ENCODE assay signal across 24 mouse cellular contexts in the genomic region with DNA sequence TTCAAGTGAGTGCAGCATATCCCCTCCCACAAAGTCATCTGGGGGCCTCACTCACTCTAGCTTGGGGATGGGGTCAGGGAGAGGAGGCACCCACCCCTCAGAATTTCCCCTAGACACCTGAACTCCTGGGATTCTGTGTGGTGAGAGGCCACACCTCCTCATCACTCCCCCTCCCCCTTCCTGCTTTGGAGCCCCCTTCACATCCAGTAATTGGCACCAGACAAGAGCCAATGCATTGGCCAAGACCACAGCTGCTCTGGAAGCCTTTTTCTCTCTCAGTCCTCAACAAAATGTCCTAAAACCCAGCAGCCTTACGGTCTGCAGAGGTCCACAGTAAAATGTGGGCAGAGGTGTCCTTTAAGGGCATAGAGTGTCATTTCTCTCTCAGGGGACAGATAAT. TPM values are rescaled to one million over a fixed set of nuclear protein-coding genes. Genes with fewer than 3 reads are reported as not detected.
DNase-seq lines count a peak whose midpoint lies in the region; ATAC-seq and TF ChIP-seq lines count a peak whose summit lies in the region.
"Had no signal": no experiment of that assay in that cellular context is flagged by ENCODE, and none has a peak within 500 bp of the region (broad histone marks: within the 10 kb centered on the region; RNA-seq: fewer than 3 reads in every experiment).

No protein-coding gene starts in this region.

- H3K4me2 ChIP-seq in forebrain, embryonic 14.5 days (ENCODE audit: low read length), result no peak overlapping the region
- no peak overlapping the region for H3K4me2 ChIP-seq in hindbrain, embryonic 13.5 days
- H3K4me2 ChIP-seq in hindbrain, embryonic 11.5 days (replicated peaks; ENCODE audit: low read depth, low read length), result no peak overlapping the region
- H3K4me2 ChIP-seq in neural tube, embryonic 13.5 days, result no peak overlapping the region
- no peak overlapping the region for H3K4me2 ChIP-seq in neural tube, embryonic 15.5 days
- H3K4me2 ChIP-seq: embryonic facial prominence, embryonic 13.5 days; heart, embryonic 11.5 days; limb, embryonic 12.5 days; liver, embryonic 12.5 days; midbrain, embryonic 13.5 days had no signal

- no peak for TF ChIP-seq CTCF in layer of hippocampus, adult 2 months (conservative IDR thresholded peaks at IDR 0.05)

- H3K4me3 ChIP-seq in forebrain, embryonic 14.5 days (ENCODE audit: low read depth, low read length), result no peak overlapping the region
- no peak overlapping the region for H3K4me3 ChIP-seq in forebrain, embryonic 10.5 days
- H3K4me3 ChIP-seq in hindbrain, embryonic 13.5 days, result no peak overlapping the region
- H3K4me3 ChIP-seq in hindbrain, embryonic 11.5 days (ENCODE audit: low read depth, low read length), result no peak overlapping the region
- no peak overlapping the region for H3K4me3 ChIP-seq in layer of hippocampus, adult 2 months
- H3K4me3 ChIP-seq in neural tube, embryonic 13.5 days, result no peak overlapping the region
- no peak overlapping the region for H3K4me3 ChIP-seq in neural tube, embryonic 15.5 days (replicated peaks)
- H3K4me3 ChIP-seq: embryonic facial prominence, embryonic 13.5 days; limb, embryonic 12.5 days; liver, embryonic 12.5 days; midbrain, embryonic 13.5 days had no signal

- DNase-seq in forebrain, embryonic 14.5 days (ENCODE audit: low spot score), result no peak
- DNase-seq in forebrain, embryonic 10.5 days (ENCODE audit: extremely low spot score, low spot score), result no peak
- DNase-seq in hindbrain, embryonic 11.5 days (ENCODE audit: low spot score), result no peak
- no peak for DNase-seq in layer of hippocampus, adult 2 months (ENCODE audit: low spot score in 2 of 2)
- no peak for DNase-seq in layer of hippocampus, postnatal 25 days (ENCODE audit: extremely low spot score in 1 of 2, low spot score in 1 of 2)
- DNase-seq: cerebellum, adult 11 months; cerebellum, adult 9-11 months; liver, postnatal 0 days; right cerebral cortex, adult 18-20 months; spleen, adult 18-20 months; thymus, adult 2 months; thymus, postnatal 4 days had no signal

- no peak overlapping the region for H3K9ac ChIP-seq in forebrain, embryonic 14.5 days (ENCODE audit: low read length)
- no peak overlapping the region for H3K9ac ChIP-seq in hindbrain, embryonic 13.5 days
- H3K9ac ChIP-seq in hindbrain, embryonic 11.5 days (ENCODE audit: low read depth, low read length), result no peak overlapping the region
- no peak overlapping the region for H3K9ac ChIP-seq in neural tube, embryonic 13.5 days
- H3K9ac ChIP-seq in neural tube, embryonic 15.5 days (replicated peaks), result no peak overlapping the region
- H3K9ac ChIP-seq: embryonic facial prominence, embryonic 13.5 days; limb, embryonic 12.5 days; liver, embryonic 12.5 days; liver, postnatal 0 days; midbrain, embryonic 13.5 days had no signal

- H3K4me1 ChIP-seq in forebrain, embryonic 14.5 days (ENCODE audit: control insufficient read depth, insufficient read depth, low read length), result no peaks in the 10 kb centered on the region; the same call in 1 of the 2 replicates
- H3K4me1 ChIP-seq in forebrain, embryonic 10.5 days, result peaks cover 12% of the 10 kb centered on the region
- peaks cover 11% of the 10 kb centered on the region for H3K4me1 ChIP-seq in hindbrain, embryonic 13.5 days (replicated peaks)
- no peaks in the 10 kb centered on the region for H3K4me1 ChIP-seq in hindbrain, embryonic 11.5 days (replicated peaks; ENCODE audit: control insufficient read depth, insufficient read depth, low read length)
- H3K4me1 ChIP-seq in neural tube, embryonic 13.5 days (replicated peaks), result peaks cover 13% of the 10 kb centered on the region
- H3K4me1 ChIP-seq in neural tube, embryonic 15.5 days, result peaks cover 16% of the 10 kb centered on the region

- ATAC-seq in forebrain, embryonic 14.5 days, result peak; percentile 11; the same call in 1 of the 2 replicates
- no peak for ATAC-seq in hindbrain, embryonic 13.5 days (ENCODE audit: low FRiP score)
- no peak for ATAC-seq in hindbrain, embryonic 11.5 days (ENCODE audit: low FRiP score)
- ATAC-seq in neural tube, embryonic 13.5 days (ENCODE audit: low read depth), result no peak
- ATAC-seq in neural tube, embryonic 15.5 days (ENCODE audit: low FRiP score), result no peak
- ATAC-seq: intestine, postnatal 0 days; liver, embryonic 12.5 days; liver, postnatal 0 days; lung, postnatal 0 days; Patski had no signal

- H3K27ac ChIP-seq in forebrain, embryonic 14.5 days (ENCODE audit: low read depth, low read length), result no peak overlapping the region; the same call in 1 of the 2 replicates
- H3K27ac ChIP-seq in forebrain, embryonic 10.5 days, result no peak overlapping the region
- 0 out of 2 replicates have a peak overlapping the region, but pooled peaks have one; percentile 35 for H3K27ac ChIP-seq in hindbrain, embryonic 13.5 days
- no peak overlapping the region for H3K27ac ChIP-seq in hindbrain, embryonic 11.5 days (ENCODE audit: low read depth, low read length)
- peak overlapping the region; percentile 23; the same call in 1 of the 2 replicates for H3K27ac ChIP-seq in layer of hippocampus, adult 2 months
- H3K27ac ChIP-seq in neural tube, embryonic 13.5 days (replicated peaks), result peak overlapping the region; percentile 20; the same call in 1 of the 2 replicates
- H3K27ac ChIP-seq in neural tube, embryonic 15.5 days (replicated peaks), result no peak overlapping the region
- H3K27ac ChIP-seq: embryonic facial prominence, embryonic 13.5 days; limb, embryonic 12.5 days; liver, embryonic 12.5 days; macrophage; midbrain, embryonic 13.5 days had no signal

- 89% methylated on average over 1 of the region's 1 CpGs for WGBS in forebrain, embryonic 14.5 days
- 87% methylated on average over 1 of the region's 1 CpGs for WGBS in forebrain, embryonic 10.5 days
- WGBS in hindbrain, embryonic 13.5 days, result 76% methylated on average over 1 of the region's 1 CpGs
- 87% methylated on average over 1 of the region's 1 CpGs for WGBS in hindbrain, embryonic 11.5 days
- WGBS in neural tube, embryonic 13.5 days, result 70% methylated on average over 1 of the region's 1 CpGs
- WGBS in neural tube, embryonic 15.5 days, result 57% methylated on average over 1 of the region's 1 CpGs

- no peaks in the 10 kb centered on the region for H3K27me3 ChIP-seq in forebrain, embryonic 14.5 days (replicated peaks; ENCODE audit: control insufficient read depth, insufficient read depth, low read length)
- 0 out of 2 replicates have a peak, but pooled peaks cover 7% of the 10 kb centered on the region for H3K27me3 ChIP-seq in forebrain, embryonic 10.5 days (ENCODE audit: poor library complexity, severe bottlenecking)
- no peaks in the 10 kb centered on the region for H3K27me3 ChIP-seq in hindbrain, embryonic 13.5 days
- no peaks in the 10 kb centered on the region for H3K27me3 ChIP-seq in hindbrain, embryonic 11.5 days (ENCODE audit: control insufficient read depth, insufficient read depth, low read length)
- no peaks in the 10 kb centered on the region for H3K27me3 ChIP-seq in neural tube, embryonic 13.5 days
- H3K27me3 ChIP-seq in neural tube, embryonic 15.5 days (replicated peaks), result no peaks in the 10 kb centered on the region
- H3K27me3 ChIP-seq: embryonic facial prominence, embryonic 13.5 days; limb, embryonic 12.5 days; midbrain, embryonic 13.5 days; Patski had no signal

- H3K9me3 ChIP-seq in forebrain, embryonic 14.5 days (replicated peaks; ENCODE audit: control insufficient read depth, low read length), result no peaks in the 10 kb centered on the region
- H3K9me3 ChIP-seq in forebrain, embryonic 10.5 days, result no peaks in the 10 kb centered on the region
- no peaks in the 10 kb centered on the region for H3K9me3 ChIP-seq in hindbrain, embryonic 13.5 days
- H3K9me3 ChIP-seq in hindbrain, embryonic 11.5 days (ENCODE audit: control insufficient read depth, low read length), result no peaks in the 10 kb centered on the region
- H3K9me3 ChIP-seq in neural tube, embryonic 13.5 days, result no peaks in the 10 kb centered on the region
- H3K9me3 ChIP-seq in neural tube, embryonic 15.5 days (replicated peaks), result no peaks in the 10 kb centered on the region
- H3K9me3 ChIP-seq: embryonic facial prominence, embryonic 13.5 days; limb, embryonic 12.5 days; liver, embryonic 12.5 days; midbrain, embryonic 13.5 days had no signal

- H3K36me3 ChIP-seq in forebrain, embryonic 14.5 days (ENCODE audit: control insufficient read depth, insufficient read depth, low read length), result no peaks in the 10 kb centered on the region
- no peaks in the 10 kb centered on the region for H3K36me3 ChIP-seq in forebrain, embryonic 10.5 days (replicated peaks)
- no peaks in the 10 kb centered on the region for H3K36me3 ChIP-seq in hindbrain, embryonic 13.5 days
- no peaks in the 10 kb centered on the region for H3K36me3 ChIP-seq in hindbrain, embryonic 11.5 days (ENCODE audit: control insufficient read depth, insufficient read depth, low read length)
- no peaks in the 10 kb centered on the region for H3K36me3 ChIP-seq in neural tube, embryonic 13.5 days
- H3K36me3 ChIP-seq in neural tube, embryonic 15.5 days, result no peaks in the 10 kb centered on the region
- H3K36me3 ChIP-seq: embryonic facial prominence, embryonic 13.5 days; limb, embryonic 12.5 days; liver, embryonic 12.5 days; midbrain, embryonic 13.5 days had no signal

RNA-seq across cellular contexts. Expression of gene Abhd2, which starts 25.6 kb away (rescaled TPM):
- polyA plus RNA-seq in forebrain, embryonic 14.5 days (2014; fragmentation: Nextera tagmentation; extraction: Ambion mirVana), result 22.3 and 23.5 TPM in 2 replicates
- polyA plus RNA-seq in forebrain, embryonic 10.5 days (2016; fragmentation: Nextera tagmentation; extraction: Ambion mirVana), result 7.6 and 8.6 TPM in 2 replicates
- polyA plus RNA-seq in hindbrain, embryonic 13.5 days (2015; fragmentation: Nextera tagmentation; extraction: Ambion mirVana), result 17.3 and 19.5 TPM in 2 replicates
- 12.1 and 12.2 TPM in 2 replicates for polyA plus RNA-seq in hindbrain, embryonic 11.5 days (2014; fragmentation: Nextera tagmentation; extraction: Ambion mirVana)
- total RNA-seq in layer of hippocampus, adult 2 months (2021), result 10 to 100 TPM; 69.6 to 70.8 TPM
- 10 to 100 TPM; 67.1 to 83.8 TPM for total RNA-seq in layer of hippocampus, postnatal 25 days (2021)
- 15.7 and 16.7 TPM in 2 replicates for polyA plus RNA-seq in neural tube, embryonic 13.5 days (2015; fragmentation: Nextera tagmentation; extraction: Ambion mirVana)
- 15.6 TPM in 2 replicates for polyA plus RNA-seq in neural tube, embryonic 15.5 days (2015; fragmentation: Nextera tagmentation; extraction: Ambion mirVana)

Comparison
In these comparisons a context has a peak if more than half of its experiments do, and no peak if none do; other contexts are left out.
1. H3K27ac ChIP-seq: peak in hindbrain, embryonic 13.5 days (single experiment), layer of hippocampus, adult 2 months (single experiment) and neural tube, embryonic 13.5 days (single experiment); none in forebrain, embryonic 14.5 days (single experiment), forebrain, embryonic 10.5 days (single experiment), hindbrain, embryonic 11.5 days (single experiment) and neural tube, embryonic 15.5 days (single experiment).